Mouse (Mus musculus) kidney, postnatal 0 days (tissue): ENCODE measurements at regions not wholly inside any gene's neighbourhood (a gene's known extent, or its start where the extent isn't known, plus 50 kb on each side); places are given as distances from the start of the nearest gene placed in this dataset.

ENCODE experiments used
- ATAC-seq: fragments of 200-750 bp; cut with Nextera tagmentation; replicated peaks from 2 replicates; pipeline ENCODE4 v1.8.0; 2017; ENCODE audit warnings: low read depth, moderate number of reproducible peaks, moderate TSS enrichment, moderate library complexity; ENCODE audit not compliant: low FRiP score
- DNase-seq: peaks from one replicate; pipeline ENCODE4 v3.0.0-alpha.2; 2016; ENCODE audit warnings: low spot score
- H3K27ac ChIP-seq: fragments of 300-500 bp; sonication (generic); 2 replicates; pipeline ENCODE4 v1.5.1; 2014; ENCODE audit warnings: mild to moderate bottlenecking
- H3K27me3 ChIP-seq: fragments of 300-500 bp; sonication (generic); 2 replicates; pipeline ENCODE4 v1.6.1; 2014; ENCODE audit warnings: low read length, mixed read lengths; ENCODE audit not compliant: insufficient read depth
- H3K36me3 ChIP-seq: fragments of 300-500 bp; sonication (generic); 2 replicates; pipeline ENCODE4 v1.6.1; 2014; ENCODE audit warnings: low read length, mixed read lengths; ENCODE audit not compliant: insufficient read depth
- H3K4me1 ChIP-seq: fragments of 300-500 bp; sonication (generic); replicated peaks from 2 replicates; pipeline ENCODE4 v1.6.1; 2014; ENCODE audit warnings: antibody characterized with exemption, low read length, mixed read lengths; ENCODE audit not compliant: insufficient read depth
- H3K4me2 ChIP-seq: fragments of 300-500 bp; sonication (generic); 2 replicates; pipeline ENCODE4 v1.6.1; 2014; ENCODE audit warnings: mild to moderate bottlenecking, low read length, moderate library complexity, mixed read lengths
- H3K4me3 ChIP-seq: fragments of 300-500 bp; sonication (generic); replicated peaks from 2 replicates; pipeline ENCODE4 v1.5.1; 2014; ENCODE audit warnings: low read depth, low read length
- H3K9ac ChIP-seq: fragments of 300-500 bp; sonication (generic); 2 replicates; pipeline ENCODE4 v1.6.1; 2014; ENCODE audit warnings: low read depth, low read length
- H3K9me3 ChIP-seq: fragments of 300-500 bp; sonication (generic); replicated peaks from 2 replicates; pipeline ENCODE4 v1.6.1; 2016; ENCODE audit warnings: low read length, inconsistent platforms, mixed read lengths
- CTCF ChIP-seq: IDR thresholded peaks from 2 replicates; pipeline ENCODE4 v1.5.1; 2016; ENCODE audit warnings: antibody characterized with exemption, low read depth, mild to moderate bottlenecking, moderate library complexity
- WGBS: fragments of 180-500 bp; shearing (Covaris S2); extraction: QIAGEN DNeasy Blood & Tissue Kit; methylation state at CpG from one replicate; pipeline ENCODE4 v1.1.7; 2014; 5-methylcytosine and 5-hydroxymethylcytosine counted together

DNA sequence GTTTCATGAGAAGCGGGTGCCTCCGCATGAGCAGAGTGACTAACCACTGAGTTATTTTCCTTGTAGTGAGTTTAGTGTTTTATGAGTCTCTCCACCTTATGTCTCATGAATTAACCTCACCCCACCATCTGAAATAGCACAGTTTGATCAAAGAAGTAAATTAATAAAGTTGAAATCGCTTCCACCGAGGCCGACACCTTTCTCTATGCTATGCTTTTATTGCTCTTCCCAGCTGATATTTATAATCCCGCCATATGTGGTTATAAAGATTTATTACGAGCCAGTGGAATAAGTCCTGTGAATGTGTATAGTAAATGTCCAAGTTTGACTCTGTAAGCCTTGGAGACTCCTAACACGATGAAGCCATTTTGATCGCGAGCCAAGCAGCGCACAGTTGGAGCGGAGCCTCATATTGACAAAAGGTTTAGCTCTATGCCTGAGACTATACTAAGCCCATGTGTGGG is 329.3 kb downstream of the Foxa2 start:
- no peak for ATAC-seq
- H3K4me2 ChIP-seq, result no peak overlapping the region

DNA sequence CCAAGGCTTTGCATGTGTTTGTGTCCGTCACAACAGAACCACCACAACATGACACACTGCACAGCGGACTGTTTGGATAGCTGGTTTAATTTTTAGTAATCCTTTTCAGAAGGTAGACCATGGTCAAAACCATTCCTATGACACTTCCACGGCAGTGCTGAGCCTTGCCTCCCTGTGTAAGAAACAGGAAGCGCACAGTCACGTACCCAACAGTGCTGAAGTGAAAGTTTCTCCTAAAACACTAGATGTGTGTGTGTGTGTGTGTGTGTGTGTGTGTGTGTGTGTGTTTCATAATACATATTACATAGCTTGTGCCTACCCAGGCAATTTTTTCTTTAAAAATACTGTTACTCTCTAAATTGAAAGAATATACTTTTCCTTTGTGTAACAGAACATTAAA is 331.0 kb downstream of the Foxa2 start:
- Histone ChIP-seq H3K27me3 (no peaks in the 10 kb centered on the region), H3K4me2 (no peak overlapping the region), H3K4me3 (no peak overlapping the region), H3K36me3 (no peaks in the 10 kb centered on the region), H3K9me3 (no peaks in the 10 kb centered on the region), H3K9ac (no peak overlapping the region), H3K4me1 (no peaks in the 10 kb centered on the region), H3K27ac (no peak overlapping the region)
- 85% methylated on average over 5 of the region's 5 CpGs for WGBS
- ATAC-seq, result no peak
- no peak for DNase-seq
- TF ChIP-seq CTCF, result no peak

More for the DNA sequence above, 329.3 kb downstream of the Foxa2 start:
- no peak for DNase-seq
- Histone ChIP-seq H3K36me3 (no peaks in the 10 kb centered on the region), H3K27ac (no peak overlapping the region), H3K4me1 (no peaks in the 10 kb centered on the region), H3K9me3 (no peaks in the 10 kb centered on the region), H3K4me3 (no peak overlapping the region), H3K27me3 (no peaks in the 10 kb centered on the region), H3K9ac (no peak overlapping the region)
- no peak for TF ChIP-seq CTCF
- WGBS, result 60% methylated on average over 12 of the region's 12 CpGs

DNA sequence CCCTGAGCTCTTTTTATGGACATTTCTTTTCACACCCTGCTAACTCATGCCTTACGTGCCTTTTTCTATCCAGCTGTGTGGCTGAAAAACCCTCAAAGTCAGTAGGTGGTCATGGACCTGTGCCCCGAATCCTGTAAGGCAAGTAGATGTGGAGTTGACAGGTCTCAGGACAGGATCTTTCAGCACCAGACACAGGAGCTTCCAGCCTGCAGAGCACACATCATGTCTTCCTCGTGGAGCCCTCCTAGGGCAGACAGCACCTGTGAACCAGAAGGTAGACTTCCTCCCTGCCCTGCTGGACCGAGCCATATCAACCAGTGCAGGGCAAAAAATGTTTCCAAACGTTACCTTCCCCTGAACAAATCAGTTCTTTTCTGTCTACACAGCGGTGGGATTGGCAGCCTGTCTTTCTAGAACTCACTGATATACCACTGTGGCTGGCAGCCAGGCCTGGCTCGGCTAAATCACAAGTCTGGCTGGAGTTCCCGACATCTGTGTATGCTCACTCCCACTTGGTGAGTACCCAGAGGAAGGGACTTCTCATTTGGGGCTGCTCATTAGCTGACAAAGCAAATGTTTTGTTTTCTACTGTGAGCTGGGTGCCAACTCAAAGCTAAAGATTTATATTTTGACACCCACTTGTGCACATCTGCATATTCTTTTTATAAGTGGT is 336.0 kb downstream of the Foxa2 start:
- no peak overlapping the region for H3K9ac ChIP-seq
- no peak for DNase-seq

DNA sequence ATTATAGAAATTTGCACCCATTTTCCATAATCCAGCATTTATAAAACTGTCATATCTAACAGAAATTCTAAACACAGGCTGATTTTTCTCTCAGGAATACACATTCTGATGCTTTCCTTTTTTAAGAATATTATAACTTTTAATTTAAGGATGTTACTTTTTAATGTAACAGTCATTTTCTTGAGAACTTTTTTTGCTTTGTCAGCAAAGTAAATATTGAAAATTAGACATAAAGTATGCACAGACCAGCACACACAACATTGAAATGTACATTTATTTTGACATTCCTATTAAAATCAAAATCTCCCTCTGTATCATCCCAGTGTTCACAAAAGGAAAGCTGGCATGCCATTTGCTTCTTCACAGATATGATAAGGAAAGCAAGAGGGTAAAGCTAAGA is 337.0 kb downstream of the Foxa2 start:
- H3K9me3 ChIP-seq, result no peaks in the 10 kb centered on the region
- H3K4me1 ChIP-seq, result no peaks in the 10 kb centered on the region
- no peak overlapping the region for H3K4me3 ChIP-seq
- no peak overlapping the region for H3K27ac ChIP-seq
- TF ChIP-seq CTCF, result no peak
- no peak overlapping the region for H3K9ac ChIP-seq
- ATAC-seq (no peak), DNase-seq (no peak)
- no peak overlapping the region for H3K4me2 ChIP-seq
- H3K27me3 ChIP-seq, result no peaks in the 10 kb centered on the region
- H3K36me3 ChIP-seq, result no peaks in the 10 kb centered on the region

More for the DNA sequence above, 336.0 kb downstream of the Foxa2 start:
- no peak overlapping the region for H3K4me3 ChIP-seq
- WGBS, result 43% methylated on average over 8 of the region's 8 CpGs
- H3K27me3 ChIP-seq, result no peaks in the 10 kb centered on the region
- H3K4me2 ChIP-seq, result no peak overlapping the region
- ATAC-seq, result no peak
- no peaks in the 10 kb centered on the region for H3K4me1 ChIP-seq
- H3K9me3 ChIP-seq, result no peaks in the 10 kb centered on the region
- no peak for TF ChIP-seq CTCF
- no peak overlapping the region for H3K27ac ChIP-seq
- no peaks in the 10 kb centered on the region for H3K36me3 ChIP-seq

DNA sequence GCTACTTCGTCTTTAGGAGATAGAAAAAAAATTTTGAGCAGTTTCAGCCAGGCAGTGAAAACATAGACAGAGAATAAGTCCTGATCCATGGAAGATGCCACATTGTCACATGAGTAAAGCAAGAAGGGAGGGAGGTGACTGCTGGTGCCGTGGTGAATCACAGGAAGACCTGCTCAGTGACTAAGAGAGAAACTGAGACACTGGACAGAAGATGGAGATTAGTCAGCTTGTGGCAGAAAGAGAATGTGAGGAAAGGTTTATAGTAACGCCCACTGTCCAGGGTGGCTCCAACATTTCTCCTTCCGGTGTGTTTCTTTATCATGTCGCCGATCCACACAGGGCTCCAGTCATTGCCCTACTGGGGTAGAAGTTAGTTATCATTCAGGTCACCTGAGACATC is 339.6 kb downstream of the Foxa2 start:
- H3K27me3 ChIP-seq, result no peaks in the 10 kb centered on the region
- no peaks in the 10 kb centered on the region for H3K4me1 ChIP-seq
- H3K27ac ChIP-seq, result no peak overlapping the region
- H3K9me3 ChIP-seq, result no peaks in the 10 kb centered on the region
- 83% methylated on average over 6 of the region's 6 CpGs for WGBS
- TF ChIP-seq CTCF, result no peak
- no peak overlapping the region for H3K4me3 ChIP-seq
- H3K36me3 ChIP-seq, result no peaks in the 10 kb centered on the region
- H3K9ac ChIP-seq, result no peak overlapping the region
- DNase-seq, result no peak
- no peak for ATAC-seq
- no peak overlapping the region for H3K4me2 ChIP-seq

DNA sequence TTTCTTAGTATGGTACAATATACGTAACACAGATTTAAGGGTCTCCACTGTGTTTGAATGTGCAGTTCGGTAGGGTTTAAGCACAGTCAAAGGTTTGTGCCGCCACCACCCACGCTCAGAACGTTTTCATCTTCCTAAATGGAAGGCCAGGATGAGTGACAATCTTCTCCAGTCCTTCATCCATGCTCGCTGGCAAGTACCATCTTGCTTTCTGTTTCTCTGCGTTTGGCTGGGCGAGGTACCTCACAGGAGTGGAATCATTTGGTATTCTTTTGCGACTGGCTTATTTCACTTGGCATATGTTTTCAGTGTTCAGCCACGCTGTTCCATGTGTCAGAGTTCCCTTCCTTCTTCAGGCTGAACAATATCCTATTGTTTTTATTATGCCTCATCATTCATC is 342.3 kb downstream of the Pax1 start:
- Histone ChIP-seq H3K27ac (no peak overlapping the region), H3K36me3 (no peaks in the 10 kb centered on the region), H3K4me1 (no peaks in the 10 kb centered on the region), H3K9me3 (no peaks in the 10 kb centered on the region), H3K4me3 (no peak overlapping the region), H3K4me2 (no peak overlapping the region), H3K9ac (no peak overlapping the region), H3K27me3 (no peaks in the 10 kb centered on the region)
- 77% methylated on average over 10 of the region's 10 CpGs for WGBS
- ATAC-seq (no peak), DNase-seq (no peak)
- no peak for TF ChIP-seq CTCF
